Mouse (Mus musculus) urinary bladder, postnatal 4 days (tissue): ENCODE data around the gene Olfr798.

ENCODE experiments used
- DNase-seq, 2 experiments: peaks; one replicate each; pipeline ENCODE4 v3.0.0; 2021 to 2022; ENCODE audit warnings: low spot score in 2 of 2

Gene Olfr798

GRCm38 (mm10) chr10:129627834-129628233 is at the start of gene Olfr798:
Gene Olfr798, minus strand, starts transcription at chr10:129627934.
- DNase-seq: no peak

GRCm38 (mm10) chr10:129673765-129674164 is 46.0 kb upstream of the Olfr798 start, which contains the start of gene Olfr801:
Gene Olfr801, minus strand, starts transcription at chr10:129673865.
- DNase-seq: no peak

GRCm38 (mm10) chr10:129657394-129657793 is 29.7 kb upstream of the Olfr798 start, which contains the start of gene Olfr800:
Gene Olfr800, plus strand, starts transcription at chr10:129657694.
- no peak for DNase-seq

- no peak for DNase-seq
These were observed 24.0 kb upstream of the Olfr798 start for GRCm38 (mm10) chr10:129651763-129652162.

GRCm38 (mm10) chr10:129637184-129637583 is 9.4 kb upstream of the Olfr798 start, which contains the start of gene Olfr799:
Gene Olfr799, plus strand, starts transcription at chr10:129637484.
- no peak for DNase-seq

GRCm38 (mm10) chr10:129623251-129623650 is 4.5 kb downstream of the Olfr798 start:
- DNase-seq: no peak

GRCm38 (mm10) chr10:129621724-129622123 is 6.0 kb downstream of the Olfr798 start:
- DNase-seq: no peak

- no peak for DNase-seq
These were observed 15.3 kb downstream of the Olfr798 start, which contains the start of gene Olfr796 for GRCm38 (mm10) chr10:129612470-129612869. Gene Olfr796, minus strand, starts transcription at chr10:129612570.

- no peak for DNase-seq
These were observed 50.7 kb downstream of the Olfr798 start for GRCm38 (mm10) chr10:129577066-129577465.
